Mouse (Mus musculus): ENCODE measurements around the gene Faf1. TPM values are rescaled to one million over a fixed set of nuclear protein-coding genes. Genes with fewer than 3 reads are reported as not detected.

The Faf1 gene
- polyA plus RNA-seq, 1 experiment from 2014 or later: 23.0 TPM

GRCm38 (mm10) chr4:109656301-109656700 is 20.1 kb upstream of the Faf1 start:
- no peak for ATAC-seq (ENCODE audit: insufficient number of reproducible peaks, low FRiP score, low TSS enrichment, low read depth)
- 21% methylated on average over 4 of the region's 4 CpGs for whole genome bisulfite sequencing
- Histone ChIP-seq H3K9ac (no peak overlapping the region), H3K4me3 (no peak overlapping the region), H3K27me3 (peaks cover 56% of the 10 kb centered on the region), H3K4me2 (no peak overlapping the region), H3K27ac (no peak overlapping the region), H3K9me3 (no peaks in the 10 kb centered on the region), H3K4me1 (peaks cover 15% of the 10 kb centered on the region), H3K36me3 (no peaks in the 10 kb centered on the region)

- no peak overlapping the region for H3K27ac ChIP-seq
- no peaks in the 10 kb centered on the region for H3K36me3 ChIP-seq
- peak overlapping the region; percentile 91 for H3K4me2 ChIP-seq
- H3K9me3 ChIP-seq: no peaks in the 10 kb centered on the region
- no peak for ATAC-seq (ENCODE audit: insufficient number of reproducible peaks, low FRiP score, low TSS enrichment, low read depth)
- peak overlapping the region; percentile 43 for H3K4me3 ChIP-seq
- H3K4me1 ChIP-seq: peaks cover 15% of the 10 kb centered on the region
- H3K9ac ChIP-seq: peak overlapping the region; percentile 28; the same call in 1 of the 2 replicates
- under 1% methylated on average over 53 of the region's 53 CpGs for WGBS
- H3K27me3 ChIP-seq: peaks cover 62% of the 10 kb centered on the region
Observed at GRCm38 (mm10) chr4:109657021-109657850, 19.2 kb upstream of the Faf1 start.

GRCm38 (mm10) chr4:109657851-109658500 is 18.4 kb upstream of the Faf1 start:
- H3K27ac ChIP-seq: no peak overlapping the region
- peak overlapping the region; percentile 43 for H3K4me3 ChIP-seq
- peak overlapping the region; percentile 91 for H3K4me2 ChIP-seq
- H3K36me3 ChIP-seq: no peaks in the 10 kb centered on the region
- H3K4me1 ChIP-seq: peaks cover 15% of the 10 kb centered on the region
- ATAC-seq (ENCODE audit: insufficient number of reproducible peaks, low FRiP score, low TSS enrichment, low read depth): no peak
- 2% methylated on average over 20 of the region's 20 CpGs for WGBS
- 0 out of 2 replicates have a peak overlapping the region, but pooled peaks have one; percentile 28 for H3K9ac ChIP-seq
- no peaks in the 10 kb centered on the region for H3K9me3 ChIP-seq
- H3K27me3 ChIP-seq: peaks cover 66% of the 10 kb centered on the region

GRCm38 (mm10) chr4:109658826-109659225 is 17.6 kb upstream of the Faf1 start:
- H3K27ac ChIP-seq: no peak overlapping the region
- no peaks in the 10 kb centered on the region for H3K36me3 ChIP-seq
- H3K4me2 ChIP-seq: no peak overlapping the region
- 19% methylated on average over 8 of the region's 8 CpGs for WGBS
- H3K4me3 ChIP-seq: no peak overlapping the region
- H3K9ac ChIP-seq: no peak overlapping the region
- H3K9me3 ChIP-seq: no peaks in the 10 kb centered on the region
- ATAC-seq (ENCODE audit: insufficient number of reproducible peaks, low FRiP score, low TSS enrichment, low read depth): no peak
- H3K4me1 ChIP-seq: peaks cover 15% of the 10 kb centered on the region
- peaks cover 68% of the 10 kb centered on the region for H3K27me3 ChIP-seq

GRCm38 (mm10) chr4:109659571-109659970 is 16.8 kb upstream of the Faf1 start:
- Histone ChIP-seq H3K4me3 (no peak overlapping the region), H3K4me1 (peaks cover 19% of the 10 kb centered on the region), H3K4me2 (no peak overlapping the region), H3K9ac (no peak overlapping the region), H3K36me3 (no peaks in the 10 kb centered on the region), H3K27me3 (peaks cover 72% of the 10 kb centered on the region), H3K9me3 (no peaks in the 10 kb centered on the region), H3K27ac (no peak overlapping the region)
- ATAC-seq (ENCODE audit: insufficient number of reproducible peaks, low FRiP score, low TSS enrichment, low read depth): no peak
- 40% methylated on average over 2 of the region's 2 CpGs for WGBS

- WGBS: 45% methylated on average over 3 of the region's 3 CpGs
- no peak for ATAC-seq (ENCODE audit: insufficient number of reproducible peaks, low FRiP score, low TSS enrichment, low read depth)
- Histone ChIP-seq H3K36me3 (no peaks in the 10 kb centered on the region), H3K27ac (no peak overlapping the region), H3K9me3 (no peaks in the 10 kb centered on the region), H3K27me3 (peaks cover 64% of the 10 kb centered on the region), H3K4me3 (no peak overlapping the region), H3K4me1 (peaks cover 24% of the 10 kb centered on the region), H3K4me2 (no peak overlapping the region), H3K9ac (no peak overlapping the region)
Observed at GRCm38 (mm10) chr4:109660568-109660967, 15.8 kb upstream of the Faf1 start.

GRCm38 (mm10) chr4:109661183-109661582 is 15.2 kb upstream of the Faf1 start:
- no peak overlapping the region for H3K27ac ChIP-seq
- H3K36me3 ChIP-seq: no peaks in the 10 kb centered on the region
- no peaks in the 10 kb centered on the region for H3K9me3 ChIP-seq
- H3K4me1 ChIP-seq: peaks cover 28% of the 10 kb centered on the region
- no peak overlapping the region for H3K4me3 ChIP-seq
- peaks cover 61% of the 10 kb centered on the region for H3K27me3 ChIP-seq
- WGBS: 52% methylated on average over 5 of the region's 5 CpGs
- H3K4me2 ChIP-seq: no peak overlapping the region
- no peak overlapping the region for H3K9ac ChIP-seq
- ATAC-seq (ENCODE audit: insufficient number of reproducible peaks, low FRiP score, low TSS enrichment, low read depth): no peak

GRCm38 (mm10) chr4:109662271-109662670 is 14.1 kb upstream of the Faf1 start:
- peaks cover 22% of the 10 kb centered on the region for H3K4me1 ChIP-seq
- H3K9me3 ChIP-seq: no peaks in the 10 kb centered on the region
- peaks cover 51% of the 10 kb centered on the region for H3K27me3 ChIP-seq
- H3K36me3 ChIP-seq: no peaks in the 10 kb centered on the region
- no peak for ATAC-seq (ENCODE audit: insufficient number of reproducible peaks, low FRiP score, low TSS enrichment, low read depth)
- 24% methylated on average over 5 of the region's 5 CpGs for WGBS
- H3K27ac ChIP-seq: no peak overlapping the region
- no peak overlapping the region for H3K4me3 ChIP-seq
- H3K9ac ChIP-seq: no peak overlapping the region
- H3K4me2 ChIP-seq: no peak overlapping the region

GRCm38 (mm10) chr4:109664091-109664490 is 12.3 kb upstream of the Faf1 start:
- H3K4me2 ChIP-seq: peak overlapping the region; percentile 95

GRCm38 (mm10) chr4:109665101-109665981 is 11.0 kb upstream of the Faf1 start:
- no peaks in the 10 kb centered on the region for H3K9me3 ChIP-seq
- H3K27me3 ChIP-seq: peaks cover 24% of the 10 kb centered on the region
- peak overlapping the region; percentile 95 for H3K4me2 ChIP-seq
- H3K4me3 ChIP-seq: peak overlapping the region; percentile 78
- peak; percentile 46; the same call in 1 of the 2 replicates for ATAC-seq (ENCODE audit: insufficient number of reproducible peaks, low FRiP score, low TSS enrichment, low read depth)
- peaks cover 13% of the 10 kb centered on the region; the same call in 1 of the 2 replicates for H3K4me1 ChIP-seq
- H3K27ac ChIP-seq: peak overlapping the region; percentile 96; the same call in 1 of the 2 replicates
- under 1% methylated on average over 49 of the region's 49 CpGs for WGBS
- peak overlapping the region; percentile 56 for H3K9ac ChIP-seq
- no peaks in the 10 kb centered on the region for H3K36me3 ChIP-seq

More at GRCm38 (mm10) chr4:109664091-109664490, 12.3 kb upstream of the Faf1 start:
- ATAC-seq (ENCODE audit: insufficient number of reproducible peaks, low FRiP score, low TSS enrichment, low read depth): no peak
- Histone ChIP-seq H3K4me1 (peaks cover 13% of the 10 kb centered on the region; the same call in 1 of the 2 replicates), H3K27ac (no peak overlapping the region), H3K36me3 (no peaks in the 10 kb centered on the region), H3K27me3 (peaks cover 33% of the 10 kb centered on the region), H3K9me3 (no peaks in the 10 kb centered on the region), H3K9ac (no peak overlapping the region), H3K4me3 (peak overlapping the region; percentile 78)
- 16% methylated on average over 5 of the region's 5 CpGs for WGBS

- peaks cover 20% of the 10 kb centered on the region for H3K27me3 ChIP-seq
- ATAC-seq (ENCODE audit: insufficient number of reproducible peaks, low FRiP score, low TSS enrichment, low read depth): 0 out of 2 replicates have a peak, but pooled peaks have one; percentile 32
- no peaks in the 10 kb centered on the region for H3K9me3 ChIP-seq
- peak overlapping the region; percentile 78 for H3K4me3 ChIP-seq
- no peaks in the 10 kb centered on the region for H3K36me3 ChIP-seq
- H3K27ac ChIP-seq: peak overlapping the region; percentile 96
- H3K4me1 ChIP-seq: peaks cover 13% of the 10 kb centered on the region; the same call in 1 of the 2 replicates
- under 1% methylated on average over 49 of the region's 49 CpGs for WGBS
- peak overlapping the region; percentile 95 for H3K4me2 ChIP-seq
- peak overlapping the region; percentile 56 for H3K9ac ChIP-seq
Observed at GRCm38 (mm10) chr4:109665982-109666460, 10.4 kb upstream of the Faf1 start.
